Mouse (Mus musculus): ENCODE measurements around the gene Nr1h3. TPM values are rescaled to one million over a fixed set of nuclear protein-coding genes. Genes with fewer than 3 reads are reported as not detected.

Nr1h3 gene
- total and polyA plus RNA-seq, 3 experiments, result 0.17 to 0.93 TPM; not detected in 1

GRCm38 (mm10) chr2:91252001-91252400 lies 49.4 kb upstream of the Nr1h3 start:
- H3K36me3 ChIP-seq (replicated peaks in 1 of 2; ENCODE audit: control insufficient read depth in 1 of 2, insufficient read depth in 1 of 2, low read length in 1 of 2), result no peaks in the 10 kb centered on the region
- H3K4me2 ChIP-seq (ENCODE audit: insufficient read depth, low read depth, poor library complexity, severe bottlenecking), result no peak overlapping the region
- dilution Hi-C loops (cut with MboI; ENCODE audit: extremely low pct_ligation_motif_present, extremely low pct_unique_long_range_greater_than_20kb, low sequenced_read_pairs) (no loop called here), in situ Hi-C loops (cut with MboI; ENCODE audit: low pct_ligation_motif_present, low pct_unique_long_range_greater_than_20kb, low sequenced_read_pairs) (no loop called here)
- H3K27me3 ChIP-seq (replicated peaks), result no peaks in the 10 kb centered on the region
- TF ChIP-seq MEF2A (IDR thresholded peaks at IDR 0.05; ENCODE audit: borderline replicate concordance, low read depth, low read length), result peak; percentile 43; the same call in 1 of the 2 replicates
- no peak for TF ChIP-seq RAD21 (IDR thresholded peaks at IDR 0.05; ENCODE audit: low read depth, low read length)
- peaks cover 9 to 29% of the 10 kb centered on the region in 2 experiments for H3K4me1 ChIP-seq (ENCODE audit: control insufficient read depth in 1 of 2, insufficient read depth in 2 of 2)
- H3K9ac ChIP-seq (ENCODE audit: insufficient read depth, low read depth), result no peak overlapping the region
- no peak overlapping the region for H3K27ac ChIP-seq (ENCODE audit: insufficient read depth, low read depth)
- H3K9me3 ChIP-seq (replicated peaks; ENCODE audit: low read length), result no peaks in the 10 kb centered on the region
- DNase-seq (ENCODE audit: extremely low read depth), result no peak
- no peak overlapping the region for H3K4me3 ChIP-seq (replicated peaks in 1 of 3; ENCODE audit: low read depth in 2 of 3, low read length in 2 of 3, poor library complexity in 1 of 3)
- H3K79me2 ChIP-seq (replicated peaks; ENCODE audit: control insufficient read depth, extremely low read depth, insufficient read depth, poor library complexity, severe bottlenecking), result no peaks in the 10 kb centered on the region

GRCm38 (mm10) chr2:91248366-91248765 lies 45.7 kb upstream of the Nr1h3 start:
- Histone ChIP-seq H3K4me3 (replicated peaks in 1 of 3; ENCODE audit: low read depth in 2 of 3, low read length in 2 of 3, poor library complexity in 1 of 3) (no peak overlapping the region), H3K4me2 (ENCODE audit: insufficient read depth, low read depth, poor library complexity, severe bottlenecking) (no peak overlapping the region), H3K9ac (ENCODE audit: insufficient read depth, low read depth) (no peak overlapping the region), H3K27ac (ENCODE audit: insufficient read depth, low read depth) (no peak overlapping the region), H3K9me3 (replicated peaks; ENCODE audit: low read length) (no peaks in the 10 kb centered on the region), H3K4me1 (ENCODE audit: control insufficient read depth in 1 of 2, insufficient read depth in 2 of 2) (peaks cover 11 to 25% of the 10 kb centered on the region in 2 experiments), H3K79me2 (replicated peaks; ENCODE audit: control insufficient read depth, extremely low read depth, insufficient read depth, poor library complexity, severe bottlenecking) (no peaks in the 10 kb centered on the region), H3K36me3 (replicated peaks in 1 of 2; ENCODE audit: control insufficient read depth in 1 of 2, insufficient read depth in 1 of 2, low read length in 1 of 2) (no peaks in the 10 kb centered on the region), H3K27me3 (replicated peaks) (no peaks in the 10 kb centered on the region)
- TF ChIP-seq USF2 (conservative IDR thresholded peaks at IDR 0.05; ENCODE audit: low read depth, low read length) (no peak), HCFC1 (IDR thresholded peaks at IDR 0.05; ENCODE audit: low read depth, low read length) (no peak), JUND (conservative IDR thresholded peaks at IDR 0.05; ENCODE audit: low read depth, low read length) (no peak), CHD1 (IDR thresholded peaks at IDR 0.05; ENCODE audit: low read depth, low read length) (no peak), BHLHE40 (IDR thresholded peaks at IDR 0.05; ENCODE audit: low read depth, low read length) (no peak), ETS1 (conservative IDR thresholded peaks at IDR 0.05; ENCODE audit: low read depth, low read length) (no peak), POLR2A (IDR thresholded peaks at IDR 0.05; ENCODE audit: low read depth, low read length) (no peak), POLR2AphosphoS2 (IDR thresholded peaks at IDR 0.05; ENCODE audit: low read depth, low read length) (no peak)
- in situ Hi-C loops (cut with MboI; ENCODE audit: low pct_ligation_motif_present, low pct_unique_long_range_greater_than_20kb, low sequenced_read_pairs) (no loop called here), dilution Hi-C loops (cut with MboI; ENCODE audit: extremely low pct_ligation_motif_present, extremely low pct_unique_long_range_greater_than_20kb, low sequenced_read_pairs) (no loop called here)
- DNase-seq (ENCODE audit: extremely low read depth), result no peak

DNA sequence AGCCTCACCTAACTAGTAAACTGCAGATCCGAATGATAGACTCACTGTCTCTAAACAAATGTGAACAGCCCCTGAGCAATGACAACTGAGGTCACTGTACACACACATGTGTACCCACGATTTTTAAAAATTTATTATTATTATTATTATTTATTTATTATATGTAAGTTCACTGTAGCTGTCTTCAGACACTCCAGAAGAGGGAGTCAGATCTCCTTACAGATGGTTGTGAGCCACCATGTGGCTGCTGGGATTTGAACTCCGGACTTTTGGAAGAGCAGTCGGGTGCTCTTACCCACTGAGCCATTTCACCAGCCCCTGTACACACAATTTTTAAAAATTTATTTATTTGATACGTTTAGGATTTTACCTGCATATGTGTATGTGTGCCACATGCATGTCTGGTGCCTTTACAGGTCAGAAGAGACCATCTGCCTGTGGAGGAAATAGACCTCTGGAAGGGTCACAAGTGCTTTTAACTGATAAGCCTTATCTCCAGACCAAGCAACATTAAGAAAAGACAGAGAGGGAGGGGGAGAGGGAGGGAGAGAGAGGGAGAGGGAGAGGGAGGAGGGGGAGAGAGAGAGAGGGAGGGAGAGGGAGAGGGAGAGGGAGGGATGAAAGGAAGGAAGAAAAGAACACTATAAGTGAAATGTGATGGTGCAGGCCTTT lies 42.1 kb upstream of the Nr1h3 start:
- H3K9ac ChIP-seq (ENCODE audit: insufficient read depth, low read depth), result no peak overlapping the region
- peaks cover 6 to 21% of the 10 kb centered on the region in 2 experiments; a peak in 3 of 4 replicates for H3K4me1 ChIP-seq (ENCODE audit: control insufficient read depth in 1 of 2, insufficient read depth in 2 of 2)

More for the DNA sequence above, 42.1 kb upstream of the Nr1h3 start:
- Histone ChIP-seq H3K4me2 (ENCODE audit: insufficient read depth, low read depth, poor library complexity, severe bottlenecking) (no peak overlapping the region), H3K36me3 (replicated peaks in 1 of 2; ENCODE audit: control insufficient read depth in 1 of 2, insufficient read depth in 1 of 2, low read length in 1 of 2) (no peaks in the 10 kb centered on the region), H3K27me3 (replicated peaks) (no peaks in the 10 kb centered on the region), H3K27ac (ENCODE audit: insufficient read depth, low read depth) (no peak overlapping the region), H3K4me3 (replicated peaks in 1 of 3; ENCODE audit: low read depth in 2 of 3, low read length in 2 of 3, poor library complexity in 1 of 3) (no peak overlapping the region), H3K79me2 (replicated peaks; ENCODE audit: control insufficient read depth, extremely low read depth, insufficient read depth, poor library complexity, severe bottlenecking) (no peaks in the 10 kb centered on the region), H3K9me3 (replicated peaks; ENCODE audit: low read length) (no peaks in the 10 kb centered on the region)
- dilution Hi-C loops (cut with MboI; ENCODE audit: extremely low pct_ligation_motif_present, extremely low pct_unique_long_range_greater_than_20kb, low sequenced_read_pairs), result no loop called here
- DNase-seq (ENCODE audit: extremely low read depth), result no peak
- in situ Hi-C loops (cut with MboI; ENCODE audit: low pct_ligation_motif_present, low pct_unique_long_range_greater_than_20kb, low sequenced_read_pairs), result no loop called here
- no peak for TF ChIP-seq USF1 (IDR thresholded peaks at IDR 0.05; ENCODE audit: low read depth, low read length)
- TF ChIP-seq SIN3A (IDR thresholded peaks at IDR 0.05; ENCODE audit: low read length), result no peak
- no peak for TF ChIP-seq ZKSCAN1 (IDR thresholded peaks at IDR 0.05; ENCODE audit: borderline replicate concordance, low read depth, low read length)
- no peak for TF ChIP-seq MAFK (IDR thresholded peaks at IDR 0.05; ENCODE audit: insufficient replicate concordance, low read length)
- TF ChIP-seq MAZ (IDR thresholded peaks at IDR 0.05; ENCODE audit: low read depth, low read length), result no peak
- no peak for TF ChIP-seq MEF2A (IDR thresholded peaks at IDR 0.05; ENCODE audit: borderline replicate concordance, low read depth, low read length)
- TF ChIP-seq JUN (IDR thresholded peaks at IDR 0.05; ENCODE audit: insufficient read depth, low read depth, low read length), result no peak
- no peak for TF ChIP-seq USF2 (conservative IDR thresholded peaks at IDR 0.05; ENCODE audit: low read depth, low read length)
- no peak for TF ChIP-seq KAT2A (IDR thresholded peaks at IDR 0.05; ENCODE audit: insufficient replicate concordance, low read length)
- no peak for TF ChIP-seq TBP (conservative IDR thresholded peaks at IDR 0.05; ENCODE audit: low read depth, low read length)
- no peak for TF ChIP-seq E2F4 (IDR thresholded peaks at IDR 0.05; ENCODE audit: insufficient replicate concordance, low read depth, low read length)
- no peak for TF ChIP-seq CHD1 (IDR thresholded peaks at IDR 0.05; ENCODE audit: low read depth, low read length)
- TF ChIP-seq RCOR1 (conservative IDR thresholded peaks at IDR 0.05; ENCODE audit: low read depth, low read length), result no peak
- TF ChIP-seq MYC (IDR thresholded peaks at IDR 0.05; ENCODE audit: low read depth, low read length), result no peak
- TF ChIP-seq POLR2A (IDR thresholded peaks at IDR 0.05; ENCODE audit: low read depth, low read length), result no peak
- no peak for TF ChIP-seq GABPA (IDR thresholded peaks at IDR 0.05; ENCODE audit: insufficient replicate concordance, low read depth, low read length)
- TF ChIP-seq HCFC1 (IDR thresholded peaks at IDR 0.05; ENCODE audit: low read depth, low read length), result no peak
- TF ChIP-seq JUND (conservative IDR thresholded peaks at IDR 0.05; ENCODE audit: low read depth, low read length), result no peak
